Mouse (Mus musculus): Measurements from ENCODE around the gene Lsmem1. TPM values are rescaled to one million over a fixed set of nuclear protein-coding genes. Genes with fewer than 3 reads are reported as not detected.

Lsmem1 gene
- polyA plus RNA-seq, 1 experiment from 2014 or later, result not detected

- no peak for DNase-seq
- no peak for ATAC-seq (ENCODE audit: low FRiP score, low TSS enrichment)
- Histone ChIP-seq H3K27ac (replicated peaks; ENCODE audit: low read depth, low read length) (no peak overlapping the region), H3K36me3 (ENCODE audit: control insufficient read depth, insufficient read depth, low read length) (peaks cover 20% of the 10 kb centered on the region), H3K4me1 (ENCODE audit: control insufficient read depth, insufficient read depth, low read length) (peaks cover 26% of the 10 kb centered on the region), H3K9me3 (ENCODE audit: control insufficient read depth, low read length) (no peaks in the 10 kb centered on the region), H3K27me3 (ENCODE audit: control insufficient read depth, insufficient read depth, low read length) (no peaks in the 10 kb centered on the region), H3K4me3 (replicated peaks; ENCODE audit: low read depth, low read length) (0 out of 2 replicates have a peak overlapping the region, but pooled peaks have one; percentile 100), H3K4me2 (ENCODE audit: low read length) (peak overlapping the region; percentile 67), H3K9ac (replicated peaks; ENCODE audit: low read length) (no peak overlapping the region; the same call in 1 of the 2 replicates)
- WGBS, result 56% methylated on average over 3 of the region's 3 CpGs
Observed at GRCm38 (mm10) chr12:40220001-40220570, 20.8 kb upstream of the Lsmem1 start.

DNA sequence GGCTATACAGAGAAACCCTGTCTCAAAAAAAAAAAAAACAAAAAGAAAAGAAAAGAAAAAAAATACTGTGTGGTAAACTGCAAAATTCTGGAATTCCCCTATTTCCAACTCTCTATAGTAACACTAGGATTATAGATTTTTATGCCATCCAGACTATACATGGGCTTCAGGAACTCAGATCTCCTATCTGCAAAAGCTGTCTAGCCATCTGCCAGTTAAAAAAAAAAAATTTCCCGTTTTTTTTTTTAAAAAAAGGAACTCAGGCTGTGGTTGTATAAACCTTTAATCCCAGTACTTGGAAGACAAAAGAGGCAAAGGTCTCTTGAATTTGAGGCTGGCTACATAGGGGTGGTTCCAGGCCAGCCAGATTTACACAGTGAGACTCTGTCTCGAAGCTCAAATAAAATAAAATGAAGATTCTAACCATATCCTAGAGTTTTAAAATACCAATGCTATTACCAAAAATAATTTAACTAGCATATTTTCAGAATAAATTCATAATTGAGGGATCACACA lies 19.2 kb upstream of the Lsmem1 start:
- Histone ChIP-seq H3K4me3 (replicated peaks; ENCODE audit: low read depth, low read length) (no peak overlapping the region), H3K9me3 (ENCODE audit: control insufficient read depth, low read length) (no peaks in the 10 kb centered on the region), H3K4me1 (ENCODE audit: control insufficient read depth, insufficient read depth, low read length) (peaks cover 23% of the 10 kb centered on the region), H3K27me3 (ENCODE audit: control insufficient read depth, insufficient read depth, low read length) (no peaks in the 10 kb centered on the region), H3K36me3 (ENCODE audit: control insufficient read depth, insufficient read depth, low read length) (peaks cover 36% of the 10 kb centered on the region), H3K27ac (replicated peaks; ENCODE audit: low read depth, low read length) (no peak overlapping the region), H3K9ac (replicated peaks; ENCODE audit: low read length) (no peak overlapping the region), H3K4me2 (ENCODE audit: low read length) (no peak overlapping the region)
- 75% methylated on average over 2 of the region's 2 CpGs for WGBS
- ATAC-seq (ENCODE audit: low FRiP score, low TSS enrichment), result no peak
- no peak for DNase-seq

DNA sequence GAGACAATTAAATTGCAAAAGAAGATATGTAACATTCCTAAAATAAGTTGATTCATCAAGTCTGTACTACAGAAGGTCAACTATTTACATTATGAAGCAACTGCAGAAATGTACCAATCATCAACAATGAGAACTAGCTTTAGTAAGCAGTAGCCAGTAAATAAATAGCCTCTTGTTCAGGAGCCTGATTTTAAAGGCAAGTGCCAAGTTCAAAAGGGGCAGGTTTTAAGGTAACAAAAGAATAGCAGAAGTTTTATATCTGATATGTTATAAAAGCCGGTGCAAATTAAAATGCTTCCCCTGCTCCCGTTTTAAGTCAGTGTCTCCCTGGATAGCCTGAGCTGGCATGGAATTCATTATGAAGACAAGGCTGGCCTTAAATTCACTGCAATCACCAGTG lies 18.5 kb upstream of the Lsmem1 start:
- Histone ChIP-seq H3K4me3 (replicated peaks; ENCODE audit: low read depth, low read length) (no peak overlapping the region), H3K36me3 (ENCODE audit: control insufficient read depth, insufficient read depth, low read length) (peaks cover 43% of the 10 kb centered on the region), H3K9ac (replicated peaks; ENCODE audit: low read length) (no peak overlapping the region), H3K27me3 (ENCODE audit: control insufficient read depth, insufficient read depth, low read length) (no peaks in the 10 kb centered on the region), H3K4me1 (ENCODE audit: control insufficient read depth, insufficient read depth, low read length) (peaks cover 22% of the 10 kb centered on the region), H3K9me3 (ENCODE audit: control insufficient read depth, low read length) (no peaks in the 10 kb centered on the region), H3K4me2 (ENCODE audit: low read length) (no peak overlapping the region), H3K27ac (replicated peaks; ENCODE audit: low read depth, low read length) (no peak overlapping the region)
- 92% methylated on average over 2 of the region's 2 CpGs for WGBS
- DNase-seq, result no peak
- ATAC-seq (ENCODE audit: low FRiP score, low TSS enrichment), result no peak

DNA sequence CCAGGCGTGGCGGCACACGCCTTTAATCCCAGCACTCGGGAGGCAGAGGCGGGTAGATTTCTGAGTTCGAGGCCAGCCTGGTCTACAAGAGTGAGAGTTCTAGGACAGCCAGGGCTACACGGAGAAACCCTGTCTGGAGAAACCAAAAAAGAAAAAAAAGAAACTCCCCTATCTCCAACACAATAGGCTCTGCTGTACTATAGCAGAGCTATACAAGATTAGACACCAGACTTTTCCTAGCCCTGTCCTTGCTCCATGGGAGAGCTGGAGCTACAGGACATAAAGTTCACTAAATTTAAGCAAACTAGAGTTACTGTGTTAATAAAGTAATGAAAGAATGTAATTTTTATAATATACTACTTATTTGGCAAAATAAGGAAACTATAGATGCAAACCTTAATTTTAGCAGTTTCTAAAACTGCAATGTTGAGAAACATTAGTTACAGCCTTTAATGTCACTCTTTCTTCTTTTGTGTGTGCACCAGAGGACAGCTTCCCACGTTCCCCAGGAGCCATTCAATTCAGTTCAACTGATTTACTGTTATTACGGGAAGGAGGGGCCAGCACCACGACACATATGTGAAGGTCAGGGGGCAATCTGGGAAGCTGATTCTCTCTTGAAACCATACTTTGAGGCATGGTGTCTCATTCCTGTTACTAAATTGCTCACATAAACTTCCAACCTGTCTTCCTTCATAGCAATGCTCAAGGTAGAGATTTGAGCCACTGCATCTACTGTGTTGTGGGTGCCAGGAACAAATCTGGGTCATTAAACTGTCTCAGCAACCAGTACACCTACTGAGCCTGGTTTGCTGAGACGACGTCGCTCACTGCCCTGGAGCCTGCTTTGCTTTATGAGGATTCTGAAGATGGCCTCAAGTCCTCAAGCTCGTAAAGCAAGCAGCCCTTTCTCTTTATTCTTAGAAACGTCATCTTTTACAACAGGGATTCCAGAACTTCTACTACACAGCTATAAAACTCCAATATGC lies 15.9 kb upstream of the Lsmem1 start:
- Histone ChIP-seq H3K4me2 (ENCODE audit: low read length) (no peak overlapping the region), H3K27ac (replicated peaks; ENCODE audit: low read depth, low read length) (no peak overlapping the region), H3K9ac (replicated peaks; ENCODE audit: low read length) (no peak overlapping the region), H3K4me1 (ENCODE audit: control insufficient read depth, insufficient read depth, low read length) (peaks cover 6% of the 10 kb centered on the region), H3K4me3 (replicated peaks; ENCODE audit: low read depth, low read length) (no peak overlapping the region), H3K27me3 (ENCODE audit: control insufficient read depth, insufficient read depth, low read length) (no peaks in the 10 kb centered on the region), H3K36me3 (ENCODE audit: control insufficient read depth, insufficient read depth, low read length) (peaks cover 65% of the 10 kb centered on the region), H3K9me3 (ENCODE audit: control insufficient read depth, low read length) (no peaks in the 10 kb centered on the region)
- DNase-seq, result no peak
- no peak for ATAC-seq (ENCODE audit: low FRiP score, low TSS enrichment)
- WGBS, result 95% methylated on average over 15 of the region's 15 CpGs

GRCm38 (mm10) chr12:40209049-40209448 lies 9.8 kb upstream of the Lsmem1 start:
- Histone ChIP-seq H3K27ac (replicated peaks; ENCODE audit: low read depth, low read length) (no peak overlapping the region), H3K4me3 (replicated peaks; ENCODE audit: low read depth, low read length) (no peak overlapping the region), H3K4me1 (ENCODE audit: control insufficient read depth, insufficient read depth, low read length) (no peaks in the 10 kb centered on the region), H3K36me3 (ENCODE audit: control insufficient read depth, insufficient read depth, low read length) (peaks cover 72% of the 10 kb centered on the region), H3K4me2 (ENCODE audit: low read length) (no peak overlapping the region), H3K27me3 (ENCODE audit: control insufficient read depth, insufficient read depth, low read length) (no peaks in the 10 kb centered on the region), H3K9ac (replicated peaks; ENCODE audit: low read length) (no peak overlapping the region), H3K9me3 (ENCODE audit: control insufficient read depth, low read length) (no peaks in the 10 kb centered on the region)
- DNase-seq (no peak), ATAC-seq (ENCODE audit: low FRiP score, low TSS enrichment) (no peak)
- WGBS, result 92% methylated on average over 3 of the region's 3 CpGs

DNA sequence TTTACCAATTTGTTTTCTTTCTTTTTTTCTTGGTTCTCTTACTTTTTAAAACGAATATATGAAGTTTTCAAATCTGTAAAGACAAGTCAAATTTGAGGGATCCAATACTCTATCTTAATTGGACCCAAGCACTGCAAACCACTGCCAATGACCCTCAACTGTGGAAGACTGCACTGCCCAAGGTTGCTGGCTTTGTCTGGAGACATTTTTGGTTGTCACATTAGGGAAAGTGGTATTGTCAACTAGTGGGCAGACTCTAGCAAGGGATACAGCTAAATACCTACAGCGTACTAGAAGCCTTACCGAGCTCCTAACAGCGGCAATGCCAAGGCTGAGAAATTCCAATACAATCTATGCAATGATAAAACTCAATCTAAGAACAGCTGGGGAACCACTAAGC lies 8.6 kb upstream of the Lsmem1 start:
- H3K36me3 ChIP-seq (ENCODE audit: control insufficient read depth, insufficient read depth, low read length), result peaks cover 71% of the 10 kb centered on the region
- no peak for DNase-seq

DNA sequence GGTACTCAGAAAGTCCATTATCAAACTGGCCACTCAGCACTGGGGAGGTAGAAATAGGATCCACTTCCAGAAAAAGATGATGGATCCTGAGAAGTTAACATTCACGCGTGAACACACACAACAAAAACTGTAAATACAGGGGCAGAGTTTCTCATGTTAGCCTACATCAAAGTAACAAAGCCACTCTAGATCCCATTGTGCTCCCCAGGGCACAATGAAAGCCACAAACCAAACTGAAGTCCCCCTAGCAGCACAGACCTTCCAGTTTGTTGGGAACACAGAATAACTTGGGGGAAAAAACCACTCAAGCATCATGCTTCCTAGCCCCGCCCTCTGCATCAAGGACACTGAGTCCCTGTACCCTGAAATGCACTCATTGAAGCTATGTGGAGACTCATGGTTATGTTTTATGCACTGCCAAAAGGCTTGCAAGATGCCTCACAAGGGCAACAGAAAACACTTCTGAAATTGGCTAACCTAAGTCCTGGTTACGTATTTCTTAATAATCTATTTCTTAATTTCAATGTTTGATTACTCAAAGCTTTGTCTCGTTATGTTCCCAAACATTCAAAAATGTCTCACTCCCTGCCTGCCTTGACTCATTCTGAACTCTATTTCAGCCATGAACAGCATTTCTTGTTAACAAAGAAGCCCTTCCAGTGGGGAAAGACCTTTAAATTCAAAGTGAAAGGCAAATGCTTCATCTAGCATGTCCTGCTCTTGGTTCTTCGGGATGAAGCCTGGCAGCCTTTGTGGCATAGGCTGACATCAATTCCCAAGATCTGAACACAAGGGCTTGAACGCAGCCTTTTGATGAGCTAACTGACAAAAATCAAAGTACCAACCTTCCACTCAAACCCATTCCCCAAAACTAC lies 3.1 kb upstream of the Lsmem1 start:
- no peaks in the 10 kb centered on the region for H3K9me3 ChIP-seq (ENCODE audit: control insufficient read depth, low read length)
- DNase-seq, result no peak
- no peak for ATAC-seq (ENCODE audit: low FRiP score, low TSS enrichment)
- H3K4me2 ChIP-seq (ENCODE audit: low read length), result no peak overlapping the region
- H3K36me3 ChIP-seq (ENCODE audit: control insufficient read depth, insufficient read depth, low read length), result peaks cover 55% of the 10 kb centered on the region
- no peak overlapping the region for H3K27ac ChIP-seq (replicated peaks; ENCODE audit: low read depth, low read length)
- 91% methylated on average over 7 of the region's 7 CpGs for WGBS
- H3K4me1 ChIP-seq (ENCODE audit: control insufficient read depth, insufficient read depth, low read length), result no peaks in the 10 kb centered on the region
- H3K4me3 ChIP-seq (replicated peaks; ENCODE audit: low read depth, low read length), result no peak overlapping the region
- no peak overlapping the region for H3K9ac ChIP-seq (replicated peaks; ENCODE audit: low read length)
- H3K27me3 ChIP-seq (ENCODE audit: control insufficient read depth, insufficient read depth, low read length), result no peaks in the 10 kb centered on the region

More for the DNA sequence above, 8.6 kb upstream of the Lsmem1 start:
- 98% methylated on average over 4 of the region's 4 CpGs for WGBS
- H3K4me1 ChIP-seq (ENCODE audit: control insufficient read depth, insufficient read depth, low read length), result no peaks in the 10 kb centered on the region
- no peaks in the 10 kb centered on the region for H3K9me3 ChIP-seq (ENCODE audit: control insufficient read depth, low read length)
- no peak overlapping the region for H3K27ac ChIP-seq (replicated peaks; ENCODE audit: low read depth, low read length)
- ATAC-seq (ENCODE audit: low FRiP score, low TSS enrichment), result no peak
- no peak overlapping the region for H3K9ac ChIP-seq (replicated peaks; ENCODE audit: low read length)
- no peaks in the 10 kb centered on the region for H3K27me3 ChIP-seq (ENCODE audit: control insufficient read depth, insufficient read depth, low read length)
- no peak overlapping the region for H3K4me2 ChIP-seq (ENCODE audit: low read length)
- H3K4me3 ChIP-seq (replicated peaks; ENCODE audit: low read depth, low read length), result no peak overlapping the region

- Histone ChIP-seq H3K36me3 (ENCODE audit: control insufficient read depth, insufficient read depth, low read length) (peaks cover 39% of the 10 kb centered on the region), H3K4me3 (replicated peaks; ENCODE audit: low read depth, low read length) (no peak overlapping the region), H3K27ac (replicated peaks; ENCODE audit: low read depth, low read length) (no peak overlapping the region), H3K9ac (replicated peaks; ENCODE audit: low read length) (no peak overlapping the region), H3K4me2 (ENCODE audit: low read length) (no peak overlapping the region), H3K4me1 (ENCODE audit: control insufficient read depth, insufficient read depth, low read length) (no peaks in the 10 kb centered on the region), H3K27me3 (ENCODE audit: control insufficient read depth, insufficient read depth, low read length) (no peaks in the 10 kb centered on the region), H3K9me3 (ENCODE audit: control insufficient read depth, low read length) (no peaks in the 10 kb centered on the region)
- WGBS, result 93% methylated on average over 6 of the region's 6 CpGs
- no peak for ATAC-seq (ENCODE audit: low FRiP score, low TSS enrichment)
- DNase-seq, result no peak
Observed at GRCm38 (mm10) chr12:40200484-40201235, 1.4 kb upstream of the Lsmem1 start.

Data from midbrain, embryonic 14.5 days (tissue).